Mouse (Mus musculus) bone marrow, adult 2 months (tissue): ENCODE data around the gene Stk4. TPM values are rescaled to one million over a fixed set of nuclear protein-coding genes. Genes with fewer than 3 reads are reported as not detected.

Source experiments
- H3K27ac ChIP-seq: fragments of 200-500 bp; 2 replicates; pipeline ENCODE4 v1.5.1; 2012; ENCODE audit warnings: low read depth, mild to moderate bottlenecking, control low read depth, inconsistent platforms, low read length; ENCODE audit not compliant: control insufficient read depth, poor library complexity, insufficient read depth
- H3K4me1 ChIP-seq: fragments of 200-500 bp; 2 replicates; pipeline ENCODE4 v1.6.1; 2011; ENCODE audit warnings: low read length; ENCODE audit not compliant: control insufficient read depth, insufficient read depth
- H3K4me3 ChIP-seq: fragments of 200-500 bp; replicated peaks from 2 replicates; pipeline ENCODE3; 2011; ENCODE audit warnings: mild to moderate bottlenecking, low read depth, low read length, control low read depth; ENCODE audit not compliant: control insufficient read depth
- CTCF ChIP-seq: fragments of 200-500 bp; IDR thresholded peaks from 2 replicates; pipeline ENCODE4 v1.5.1; 2011; ENCODE audit warnings: low read length, control low read depth; ENCODE audit not compliant: control insufficient read depth, insufficient read depth
- POLR2A ChIP-seq: fragments of 200-500 bp; IDR thresholded peaks from 2 replicates; pipeline ENCODE4 v1.6.1; 2011; ENCODE audit warnings: low read depth, mild to moderate bottlenecking, control low read depth, low read length, borderline replicate concordance; ENCODE audit not compliant: control insufficient read depth
- WGBS: fragments of 180-500 bp; shearing (Covaris S2); methylation state at CpG from one replicate; pipeline ENCODE4 v1.1.7; 2018; 5-methylcytosine and 5-hydroxymethylcytosine counted together
- polyA plus RNA-seq: library from polyadenylated mRNA; stranded (reverse); fragments of >200 nt; gene quantifications from 2 replicates; pipeline ENCODE4 v1.2.4, GENCODE M21; 2011; ENCODE audit warnings: low replicate concordance; ENCODE audit not compliant: missing spikeins, insufficient read depth, insufficient read length

Stk4 gene
- polyA plus RNA-seq, 1 experiment, result 28.7 TPM

DNA sequence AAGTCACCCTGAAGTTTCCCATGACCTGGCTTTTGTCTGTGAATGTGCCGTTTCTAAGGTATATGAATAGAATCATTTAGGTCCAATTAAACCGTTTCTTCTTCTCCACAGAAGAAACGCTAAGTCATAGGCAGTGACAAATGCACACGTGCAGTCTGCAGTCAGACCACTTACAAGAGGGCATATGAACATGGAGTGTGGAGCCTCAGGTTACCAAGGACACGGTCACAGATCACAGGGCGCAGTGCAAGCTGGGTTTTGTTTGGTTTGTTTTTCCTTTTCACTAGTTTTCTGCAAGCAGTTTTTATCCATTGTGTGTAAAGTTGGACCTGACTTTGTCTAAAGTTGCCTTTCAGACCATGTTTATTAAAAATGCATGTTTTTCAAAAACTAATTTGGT lies 73.9 kb downstream of the Stk4 start:
- 60% methylated on average over 6 of the region's 6 CpGs for WGBS
- no peak overlapping the region for H3K4me3 ChIP-seq
- H3K27ac ChIP-seq, result no peak overlapping the region
- TF ChIP-seq CTCF, result no peak
- TF ChIP-seq POLR2A, result no peak
- H3K4me1 ChIP-seq, result no peaks in the 10 kb centered on the region

DNA sequence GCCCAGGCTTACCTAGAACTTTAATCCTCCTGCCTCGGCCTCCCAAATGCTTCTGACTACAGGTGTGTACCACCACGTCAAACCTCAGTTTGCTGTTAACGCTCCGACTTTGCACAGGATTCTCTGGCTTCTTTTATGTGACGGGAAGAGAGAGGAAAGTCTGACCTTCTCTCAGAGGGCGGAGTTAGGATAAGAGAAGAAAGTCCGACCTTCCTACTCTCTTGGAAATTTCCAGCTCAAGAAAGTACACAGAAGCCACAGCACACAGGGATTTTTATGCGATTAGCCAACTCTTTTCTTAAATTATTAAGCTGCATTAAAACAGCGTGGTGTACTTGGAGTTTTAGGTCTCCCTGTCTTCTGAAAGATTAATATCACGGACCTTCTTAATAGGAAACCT lies 74.4 kb downstream of the Stk4 start:
- no peak for TF ChIP-seq POLR2A
- TF ChIP-seq CTCF, result no peak
- H3K4me3 ChIP-seq, result no peak overlapping the region
- H3K4me1 ChIP-seq, result no peaks in the 10 kb centered on the region
- no peak overlapping the region for H3K27ac ChIP-seq
- WGBS, result 87% methylated on average over 10 of the region's 10 CpGs

DNA sequence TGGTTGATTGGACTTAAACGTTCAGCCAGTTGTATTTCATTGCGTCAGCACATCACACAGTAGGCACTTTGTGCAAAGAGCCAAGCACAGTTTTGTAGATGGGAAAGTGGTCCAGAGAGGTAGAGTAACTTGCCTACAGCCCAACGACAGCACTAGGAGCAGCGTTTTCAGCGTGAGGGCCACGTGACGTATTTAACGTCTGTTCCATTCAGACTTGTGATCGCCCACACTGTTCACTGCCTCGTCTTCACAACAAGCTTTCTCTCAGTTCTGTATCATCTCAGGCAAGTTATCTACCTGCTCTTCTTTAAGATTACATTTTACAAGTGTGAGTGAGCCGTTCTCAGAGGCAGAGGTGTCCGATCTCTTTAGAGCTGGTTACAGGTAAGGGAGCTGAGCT lies 76.4 kb downstream of the Stk4 start:
- no peaks in the 10 kb centered on the region for H3K4me1 ChIP-seq
- no peak overlapping the region for H3K27ac ChIP-seq
- 93% methylated on average over 12 of the region's 12 CpGs for WGBS
- H3K4me3 ChIP-seq, result no peak overlapping the region
- no peak for TF ChIP-seq CTCF
- TF ChIP-seq POLR2A, result no peak

DNA sequence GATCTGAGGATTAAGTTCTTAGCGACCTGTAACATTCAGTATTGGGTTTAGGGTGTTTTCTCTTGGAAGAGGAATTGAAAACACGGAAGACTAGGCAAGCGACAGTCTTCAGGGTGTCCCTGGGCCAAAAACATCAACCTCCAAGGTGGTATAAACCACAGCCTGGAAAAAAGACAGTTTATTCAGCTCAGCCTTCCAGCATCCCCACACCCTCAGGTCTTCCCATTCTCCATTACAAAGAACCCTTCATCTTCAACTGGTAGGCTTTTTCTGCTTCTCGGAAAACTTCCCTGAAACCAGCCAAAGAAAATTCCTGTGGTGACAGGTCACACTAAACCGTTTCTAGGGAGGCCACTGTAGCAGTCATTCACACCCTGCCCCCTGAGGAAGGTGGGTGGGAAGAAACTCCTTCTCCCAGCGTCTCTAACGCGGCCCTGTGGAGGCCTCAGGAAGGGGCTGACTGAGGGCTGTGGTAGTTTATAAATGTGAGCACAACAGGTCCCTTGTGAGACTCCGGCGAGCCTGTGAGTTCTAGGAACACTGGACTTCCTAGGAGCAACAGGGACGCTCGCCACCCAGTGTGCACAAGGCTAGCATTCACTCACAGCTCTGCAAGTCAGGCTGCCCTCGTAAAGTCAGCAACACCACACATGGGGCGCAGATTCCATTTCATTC lies 80.1 kb downstream of the Stk4 start:
- Histone ChIP-seq H3K4me1 (no peaks in the 10 kb centered on the region), H3K27ac (no peak overlapping the region), H3K4me3 (no peak overlapping the region)
- TF ChIP-seq POLR2A (no peak), CTCF (no peak)
- WGBS, result 83% methylated on average over 14 of the region's 14 CpGs

DNA sequence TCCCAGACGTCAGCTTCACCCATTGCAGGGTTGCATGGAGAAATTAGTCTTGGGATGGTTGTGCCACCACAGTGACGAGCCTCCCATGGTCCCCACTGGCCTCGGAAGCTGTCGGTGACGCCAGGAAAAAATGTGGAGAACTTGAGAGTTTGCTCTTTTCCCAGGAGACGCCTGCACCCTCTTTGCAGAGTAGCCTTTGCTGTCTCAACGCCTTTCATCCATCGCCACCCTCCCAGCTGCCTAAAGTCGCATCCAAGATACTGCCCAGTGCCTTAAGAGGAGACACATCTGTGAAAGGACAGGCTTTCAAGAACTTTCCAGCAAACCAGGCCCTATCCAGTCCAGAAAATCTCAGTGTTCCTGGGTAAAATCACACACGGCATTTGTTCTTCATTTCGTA lies 82.2 kb downstream of the Stk4 start:
- no peak overlapping the region for H3K27ac ChIP-seq
- TF ChIP-seq POLR2A, result no peak
- no peak for TF ChIP-seq CTCF
- WGBS, result 87% methylated on average over 11 of the region's 11 CpGs
- H3K4me3 ChIP-seq, result no peak overlapping the region
- H3K4me1 ChIP-seq, result no peaks in the 10 kb centered on the region

DNA sequence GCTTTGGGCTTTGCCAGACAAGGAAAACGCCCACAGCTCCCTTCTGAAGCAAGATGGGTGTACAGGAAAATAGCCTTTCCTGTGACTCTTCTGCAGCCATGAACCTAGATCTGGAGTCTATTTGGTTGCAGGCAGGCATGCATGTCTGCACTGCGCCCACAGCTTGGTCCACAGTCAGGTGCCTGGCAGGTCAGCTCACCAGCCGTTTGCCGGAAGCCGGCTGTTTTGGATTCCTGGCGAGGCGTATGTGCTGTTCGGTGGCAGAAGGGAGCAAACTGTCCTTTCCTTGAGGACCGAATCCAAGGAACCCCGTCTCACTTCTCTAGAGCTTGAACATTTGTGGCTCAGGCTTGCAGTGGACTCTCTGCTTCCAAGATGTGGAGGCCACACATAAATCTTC lies 83.9 kb downstream of the Stk4 start:
- Histone ChIP-seq H3K27ac (no peak overlapping the region), H3K4me1 (no peaks in the 10 kb centered on the region), H3K4me3 (no peak overlapping the region)
- 93% methylated on average over 10 of the region's 10 CpGs for WGBS
- no peak for TF ChIP-seq POLR2A
- TF ChIP-seq CTCF, result no peak

DNA sequence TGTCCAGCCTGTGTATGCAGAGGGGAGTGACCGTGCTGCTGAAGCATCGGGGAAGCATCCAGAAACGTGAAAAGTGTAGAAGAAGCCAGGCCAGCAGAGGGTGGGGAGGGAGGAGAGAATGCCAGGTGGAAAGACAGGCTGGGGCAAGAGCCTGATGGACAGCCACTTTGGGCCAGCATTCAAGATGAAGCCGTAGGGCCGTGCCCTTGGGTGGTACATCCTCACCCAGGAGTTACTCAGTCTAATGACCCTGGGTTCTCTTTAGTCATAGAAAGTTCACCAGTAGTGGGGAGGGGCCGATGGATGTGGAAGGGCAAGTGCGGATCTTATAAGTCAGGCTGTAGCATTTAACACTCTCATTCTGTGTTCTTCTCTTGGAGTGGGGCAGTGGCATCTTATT lies 86.0 kb downstream of the Stk4 start:
- WGBS, result 84% methylated on average over 7 of the region's 7 CpGs
- no peak for TF ChIP-seq CTCF
- TF ChIP-seq POLR2A, result no peak

DNA sequence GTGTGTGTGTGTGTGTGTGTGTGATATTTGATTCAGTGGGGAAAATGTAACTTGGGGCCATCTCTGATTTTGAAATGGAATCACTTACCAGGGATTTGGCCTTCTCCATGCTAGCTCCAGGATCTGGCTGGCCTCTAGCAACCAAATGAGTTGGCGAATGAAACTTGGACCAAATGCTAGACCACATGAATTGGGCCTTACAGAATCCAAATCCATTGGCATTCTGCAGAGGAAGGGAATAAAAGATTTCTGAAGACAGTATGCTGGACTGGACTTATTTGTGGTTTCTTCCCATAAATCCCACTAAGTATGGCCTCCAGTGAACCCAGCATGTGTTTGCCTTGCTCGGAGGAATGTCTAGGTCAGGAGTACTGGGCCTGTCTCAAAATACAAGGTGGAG lies 88.7 kb downstream of the Stk4 start:
- no peak overlapping the region for H3K27ac ChIP-seq
- TF ChIP-seq POLR2A, result no peak
- no peak for TF ChIP-seq CTCF
- 78% methylated on average over 2 of the region's 2 CpGs for WGBS

More for the DNA sequence above, 86.0 kb downstream of the Stk4 start:
- H3K27ac ChIP-seq, result no peak overlapping the region
- H3K4me1 ChIP-seq, result no peaks in the 10 kb centered on the region
- H3K4me3 ChIP-seq, result no peak overlapping the region

DNA sequence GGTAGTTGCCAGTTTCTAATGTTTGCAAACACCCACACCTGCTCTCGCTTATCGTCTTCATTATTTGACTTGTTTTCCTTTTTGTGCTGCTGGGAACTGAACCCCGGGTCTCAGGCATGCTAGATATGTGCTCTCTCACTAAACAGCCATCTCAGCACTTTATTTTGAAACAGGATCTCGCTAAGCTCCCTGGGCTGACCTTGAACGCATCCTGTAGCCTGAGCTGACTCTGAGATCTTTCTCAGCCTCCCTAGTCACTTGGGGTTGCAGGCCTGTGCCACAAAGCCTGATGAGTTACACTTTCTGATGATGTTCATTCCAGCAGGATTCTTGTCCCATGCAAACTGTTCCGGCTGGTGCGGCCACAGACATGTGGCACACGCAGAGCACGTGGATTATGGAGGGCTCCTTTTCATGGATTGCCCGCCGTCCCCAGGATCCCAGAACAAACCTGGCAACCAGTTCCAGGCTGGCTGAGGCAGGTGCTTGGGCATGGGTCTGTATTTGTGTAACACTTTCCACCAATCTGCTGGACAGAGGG lies 91.5 kb downstream of the Stk4 start:
- TF ChIP-seq POLR2A (no peak), CTCF (no peak)
- Histone ChIP-seq H3K4me1 (no peaks in the 10 kb centered on the region), H3K27ac (no peak overlapping the region), H3K4me3 (no peak overlapping the region)
- 82% methylated on average over 11 of the region's 11 CpGs for WGBS

More for the DNA sequence above, 88.7 kb downstream of the Stk4 start:
- no peak overlapping the region for H3K4me3 ChIP-seq
- no peaks in the 10 kb centered on the region for H3K4me1 ChIP-seq

DNA sequence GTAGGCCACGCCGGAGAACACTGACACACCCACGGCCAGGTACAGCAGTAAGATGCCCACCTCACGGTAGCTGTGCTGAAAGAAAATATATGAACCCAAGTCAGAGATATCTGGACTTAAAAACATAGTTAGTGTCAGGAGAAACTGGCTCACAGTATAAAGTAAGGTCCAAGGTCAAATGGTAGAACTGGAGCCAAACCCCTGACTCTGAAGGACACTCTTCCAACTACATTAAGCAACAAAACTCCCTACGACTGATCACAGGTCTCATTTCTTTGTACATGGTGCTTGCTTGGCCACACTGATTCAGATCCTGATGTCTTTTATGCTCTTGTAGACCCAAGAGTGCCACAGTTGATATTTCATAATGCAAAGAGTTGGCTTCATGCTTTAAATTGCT lies 94.8 kb downstream of the Stk4 start:
- no peak overlapping the region for H3K27ac ChIP-seq
- 88% methylated on average over 5 of the region's 5 CpGs for WGBS

More for the DNA sequence above, 94.8 kb downstream of the Stk4 start:
- no peak for TF ChIP-seq CTCF
- no peak for TF ChIP-seq POLR2A
- no peak overlapping the region for H3K4me3 ChIP-seq
- H3K4me1 ChIP-seq, result no peaks in the 10 kb centered on the region; the same call in 1 of the 2 replicates
